Mouse (Mus musculus) G1E (cell line): ENCODE results near the gene Sh3bp2.

Experiments
- CTCF ChIP-seq: IDR thresholded peaks from 2 replicates; pipeline ENCODE4 v1.5.1; 2012; ENCODE audit warnings: low read depth, low read length, inconsistent platforms, mixed read lengths
- GATA1 ChIP-seq: IDR thresholded peaks from 2 replicates; pipeline ENCODE4 v1.6.1; 2012; ENCODE audit warnings: borderline replicate concordance, low read length, inconsistent platforms, mixed read lengths
- GATA2 ChIP-seq: IDR thresholded peaks from 2 replicates; pipeline ENCODE4 v1.6.1; 2012; ENCODE audit warnings: low read depth, low read length, inconsistent platforms, borderline replicate concordance
- POLR2AphosphoS5 ChIP-seq: IDR thresholded peaks from 2 replicates; pipeline ENCODE4 v1.6.1; 2012; ENCODE audit warnings: low read depth, low read length, inconsistent platforms; ENCODE audit not compliant: insufficient replicate concordance
- TAL1 ChIP-seq: conservative IDR thresholded peaks from 2 replicates; pipeline ENCODE4 v1.6.1; 2012; ENCODE audit warnings: low read depth, low read length, inconsistent platforms, mixed read lengths

DNA sequence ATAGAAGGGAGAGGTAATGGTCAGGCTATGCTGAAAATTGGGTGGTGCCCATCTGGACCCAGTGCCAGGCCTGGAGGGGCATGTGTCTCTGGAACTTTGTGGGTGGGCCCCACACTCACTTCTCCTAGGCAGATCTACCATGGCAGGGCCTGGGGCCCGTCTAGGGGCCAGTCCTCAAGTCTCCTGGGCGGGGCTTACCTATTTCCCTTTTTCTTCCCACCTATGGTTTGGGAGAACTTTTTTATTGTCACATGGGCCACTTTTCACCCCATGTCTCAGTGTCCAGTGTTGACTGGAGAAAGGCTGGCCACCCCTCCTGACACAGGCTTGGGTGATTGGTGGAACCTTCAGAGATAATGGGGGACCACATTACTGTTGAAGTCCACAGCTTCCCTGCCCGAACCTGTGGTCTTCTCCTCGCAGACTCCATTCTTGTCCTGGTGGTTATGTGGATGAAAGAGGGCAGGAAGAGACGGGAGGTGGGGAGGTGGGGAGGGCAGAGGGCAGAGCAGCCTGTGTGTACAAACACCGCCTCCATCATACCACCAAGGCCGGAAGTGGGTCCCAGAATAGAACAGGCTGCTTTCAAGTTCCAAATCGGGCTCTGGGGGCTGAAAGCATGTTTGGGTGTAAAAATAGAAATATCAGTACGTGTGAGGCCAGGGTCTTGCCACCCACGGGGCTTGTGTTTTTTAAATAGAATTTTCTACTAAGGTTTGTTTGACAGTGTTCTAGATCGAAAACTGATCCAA, 5.0 kb upstream of the Sh3bp2 start:
- TF ChIP-seq CTCF (no peak), GATA1 (no peak), POLR2AphosphoS5 (no peak), GATA2 (no peak), TAL1 (no peak)
